Mouse (Mus musculus) heart, postnatal 10 days (tissue): ENCODE results near the gene Lrrc1. TPM values are rescaled to one million over a fixed set of nuclear protein-coding genes. Genes with fewer than 3 reads are reported as not detected.

Experiments
- DNase-seq, 2 experiments: peaks; one replicate each; pipeline ENCODE4 v3.0.0; 2021
- intact Hi-C: fragments of 180-260 bp; cut with DNase I; formaldehyde crosslinking; loops from one replicate; pipeline ENCODE4 v1.15.1; 2025
- microRNA-seq, 2 experiments: library from miRNA; unstranded; fragments of <30 nt; microRNA quantifications; one replicate each; pipeline ENCODE4 v1.2.0; 2022
- total RNA-seq, 2 experiments: library from RNA; stranded (reverse); gene quantifications; 2 replicates each; pipeline ENCODE4 v1.2.3; 2021

Gene Lrrc1
- total RNA-seq, 2 experiments from 2014 or later: 26.2 to 32.5 TPM

GRCm38 (mm10) chr9:77399801-77400200 lies 144.9 kb downstream of the Lrrc1 start:
- no peak for DNase-seq
- intact Hi-C loops: no loop called here

GRCm38 (mm10) chr9:77398856-77399631 lies 145.6 kb downstream of the Lrrc1 start:
- intact Hi-C loops: no loop called here
- no peak for DNase-seq

GRCm38 (mm10) chr9:77397027-77397426 lies 147.6 kb downstream of the Lrrc1 start:
- intact Hi-C loops: no loop called here
- no peak for DNase-seq

- intact Hi-C loops: no loop called here
- no peak for DNase-seq
Measured at GRCm38 (mm10) chr9:77391248-77391647, 153.4 kb downstream of the Lrrc1 start.

- intact Hi-C loops: loop anchor here (10.0 kb wide), 2 partner anchors 874 to 1114 kb away; no protein-coding TSS in a partner anchor
- DNase-seq: no peak
Measured at GRCm38 (mm10) chr9:77388956-77389355, 155.7 kb downstream of the Lrrc1 start.

- intact Hi-C loops: loop anchor here (10.0 kb wide), 2 partner anchors 872 to 1112 kb away; no protein-coding TSS in a partner anchor
- peak in 1 of 2 experiments; percentile 9 for DNase-seq
Measured at GRCm38 (mm10) chr9:77386751-77387150, 157.9 kb downstream of the Lrrc1 start.

GRCm38 (mm10) chr9:77385611-77386010 lies 159.1 kb downstream of the Lrrc1 start:
- DNase-seq: no peak
- intact Hi-C loops: loop anchor here (10.0 kb wide), 2 partner anchors 871 to 1111 kb away; no protein-coding TSS in a partner anchor

- DNase-seq: no peak
- intact Hi-C loops: loop anchor here (10.0 kb wide), 2 partner anchors 870 to 1110 kb away; no protein-coding TSS in a partner anchor
Measured at GRCm38 (mm10) chr9:77384651-77385050, 160.0 kb downstream of the Lrrc1 start.

GRCm38 (mm10) chr9:77383951-77384350 lies 160.7 kb downstream of the Lrrc1 start:
- no peak for DNase-seq
- intact Hi-C loops: loop anchor here (10.0 kb wide), 2 partner anchors 869 to 1109 kb away; no protein-coding TSS in a partner anchor

GRCm38 (mm10) chr9:77382514-77382913 lies 162.2 kb downstream of the Lrrc1 start:
- no peak for DNase-seq
- intact Hi-C loops: loop anchor here (10.0 kb wide), 2 partner anchors 868 to 1108 kb away; no protein-coding TSS in a partner anchor

GRCm38 (mm10) chr9:77381565-77381964 lies 163.1 kb downstream of the Lrrc1 start:
- intact Hi-C loops: loop anchor here (1.0 to 10.0 kb wide), 4 partner anchors 391 to 1107 kb away; no protein-coding TSS in a partner anchor
- peak; percentile 72 to 84 for DNase-seq

Small RNA genes lying within 50 kb of the gene (microRNA-seq; reads per million reads assigned to microRNA genes)
- 0 reads per million in 2 experiments for gene Gm25250

Other genes starting within 250 kb of the Lrrc1 start
- 100 to 1,000 TPM; 154 TPM for gene Mlip, start 191.9 kb downstream of the Lrrc1 start, total RNA-seq
- gene Klhl31, start 91.6 kb upstream of the Lrrc1 start, total RNA-seq: 100 to 1,000 TPM; 115 to 125 TPM
- gene Gclc, start 209.7 kb upstream of the Lrrc1 start, total RNA-seq: 10 to 100 TPM; 12.9 to 13.5 TPM